Mouse (Mus musculus) liver, postnatal 0 days (tissue): ENCODE measurements around the gene Adam19. TPM values are rescaled to one million over a fixed set of nuclear protein-coding genes. Genes with fewer than 3 reads are reported as not detected.

ENCODE experiments used
- ATAC-seq: fragments of 200-750 bp; cut with Nextera tagmentation; 2 replicates; pipeline ENCODE4 v1.8.0; 2017; ENCODE audit warnings: mild to moderate bottlenecking, moderate library complexity
- DNase-seq: peaks from one replicate; pipeline ENCODE4 v3.0.0-alpha.2; 2016
- H3K27ac ChIP-seq: fragments of 300-500 bp; sonication (generic); 2 replicates; pipeline ENCODE4 v1.5.1; 2014; ENCODE audit warnings: antibody characterized with exemption, moderate library complexity, mild to moderate bottlenecking, low read depth
- H3K27me3 ChIP-seq: fragments of 300-500 bp; sonication (generic); 2 replicates; pipeline ENCODE4 v1.6.1; 2014; ENCODE audit warnings: low read length, control low read depth, mixed read lengths; ENCODE audit not compliant: insufficient read depth
- H3K36me3 ChIP-seq: fragments of 300-500 bp; sonication (generic); replicated peaks from 2 replicates; pipeline ENCODE4 v1.6.1; 2014; ENCODE audit warnings: mild to moderate bottlenecking, control low read depth, low read length, moderate library complexity, mixed read lengths; ENCODE audit not compliant: insufficient read depth
- H3K4me1 ChIP-seq: fragments of 300-500 bp; sonication (generic); 2 replicates; pipeline ENCODE4 v1.6.1; 2014; ENCODE audit warnings: antibody characterized with exemption, mild to moderate bottlenecking, control low read depth; ENCODE audit not compliant: insufficient read depth
- H3K4me2 ChIP-seq: fragments of 300-500 bp; sonication (generic); 2 replicates; pipeline ENCODE4 v1.6.1; 2014; ENCODE audit warnings: low read depth, mild to moderate bottlenecking, low read length, moderate library complexity, mixed read lengths
- H3K4me3 ChIP-seq: fragments of 300-500 bp; sonication (generic); 2 replicates; pipeline ENCODE4 v1.5.1; 2014; ENCODE audit warnings: low read depth, low read length
- H3K9ac ChIP-seq: fragments of 300-500 bp; sonication (generic); replicated peaks from 2 replicates; pipeline ENCODE4 v1.6.1; 2014; ENCODE audit warnings: mild to moderate bottlenecking, moderate library complexity
- H3K9me3 ChIP-seq: fragments of 300-500 bp; sonication (generic); 2 replicates; pipeline ENCODE4 v1.6.1; 2016; ENCODE audit warnings: mild to moderate bottlenecking, control low read depth, low read length, mixed read lengths
- CTCF ChIP-seq: sonication (generic); IDR thresholded peaks from 2 replicates; pipeline ENCODE4 v1.5.1; 2016; ENCODE audit warnings: antibody characterized with exemption, low read depth
- EP300 ChIP-seq: IDR thresholded peaks from 2 replicates; pipeline ENCODE4 v1.6.1; 2016; ENCODE audit warnings: antibody characterized with exemption, low read depth, mild to moderate bottlenecking
- WGBS: fragments of 180-500 bp; shearing (Covaris S2); extraction: QIAGEN DNeasy Blood & Tissue Kit; methylation state at CpG from one replicate; pipeline ENCODE4 v1.1.7; 2014; ENCODE audit not compliant: insufficient replicate concordance; 5-methylcytosine and 5-hydroxymethylcytosine counted together
- polyA plus RNA-seq: library from polyadenylated mRNA; unstranded; fragments of >200 nt; fragmentation: Nextera tagmentation; extraction: Ambion mirVana; gene quantifications from 2 replicates; pipeline ENCODE4 v1.2.1, GENCODE M21; 2015

Adam19 gene
- polyA plus RNA-seq, 1 experiment from 2014 or later: 1.0 TPM

GRCm38 (mm10) chr11:46092121-46092520, 36.3 kb downstream of the Adam19 start:
- Histone ChIP-seq H3K36me3 (no peaks in the 10 kb centered on the region), H3K27ac (no peak overlapping the region), H3K4me1 (peaks cover 26% of the 10 kb centered on the region), H3K9ac (no peak overlapping the region), H3K27me3 (no peaks in the 10 kb centered on the region), H3K4me2 (no peak overlapping the region), H3K9me3 (no peaks in the 10 kb centered on the region), H3K4me3 (no peak overlapping the region)
- DNase-seq (no peak), ATAC-seq (no peak)
- TF ChIP-seq EP300 (no peak), CTCF (no peak)
- 80% methylated on average over 4 of the region's 4 CpGs for WGBS

- no peak overlapping the region for H3K4me3 ChIP-seq
- 62% methylated on average over 9 of the region's 9 CpGs for WGBS
- TF ChIP-seq EP300: no peak
- TF ChIP-seq CTCF: no peak
- H3K36me3 ChIP-seq: no peaks in the 10 kb centered on the region
- H3K27me3 ChIP-seq: no peaks in the 10 kb centered on the region
- DNase-seq (no peak), ATAC-seq (no peak)
- H3K27ac ChIP-seq: no peak overlapping the region
- no peak overlapping the region for H3K9ac ChIP-seq
- H3K4me1 ChIP-seq: peaks cover 9% of the 10 kb centered on the region
- no peaks in the 10 kb centered on the region for H3K9me3 ChIP-seq
- H3K4me2 ChIP-seq: no peak overlapping the region
These were observed 39.9 kb downstream of the Adam19 start for GRCm38 (mm10) chr11:46095477-46096264.

GRCm38 (mm10) chr11:46096265-46096649, 40.5 kb downstream of the Adam19 start:
- H3K4me3 ChIP-seq: no peak overlapping the region
- H3K27ac ChIP-seq: no peak overlapping the region
- H3K9me3 ChIP-seq: no peaks in the 10 kb centered on the region
- ATAC-seq (no peak), DNase-seq (no peak)
- no peaks in the 10 kb centered on the region for H3K27me3 ChIP-seq
- no peak overlapping the region for H3K9ac ChIP-seq
- H3K4me1 ChIP-seq: peaks cover 7% of the 10 kb centered on the region; the same call in 1 of the 2 replicates
- TF ChIP-seq CTCF (no peak), EP300 (no peak)
- no peak overlapping the region for H3K4me2 ChIP-seq
- 78% methylated on average over 6 of the region's 6 CpGs for WGBS
- H3K36me3 ChIP-seq: no peaks in the 10 kb centered on the region

- WGBS: 68% methylated on average over 3 of the region's 3 CpGs
- Histone ChIP-seq H3K9me3 (no peaks in the 10 kb centered on the region), H3K4me3 (no peak overlapping the region), H3K4me2 (no peak overlapping the region), H3K27me3 (no peaks in the 10 kb centered on the region), H3K4me1 (no peaks in the 10 kb centered on the region; the same call in 1 of the 2 replicates), H3K27ac (no peak overlapping the region), H3K9ac (no peak overlapping the region), H3K36me3 (no peaks in the 10 kb centered on the region)
- TF ChIP-seq CTCF (no peak), EP300 (no peak)
- DNase-seq: no peak
- no peak for ATAC-seq
These were observed 41.3 kb downstream of the Adam19 start for GRCm38 (mm10) chr11:46097062-46097461.

GRCm38 (mm10) chr11:46102107-46102506, 46.3 kb downstream of the Adam19 start:
- H3K9me3 ChIP-seq: no peaks in the 10 kb centered on the region
- no peak overlapping the region for H3K4me3 ChIP-seq
- H3K27me3 ChIP-seq: no peaks in the 10 kb centered on the region
- DNase-seq (no peak), ATAC-seq (no peak)
- H3K4me1 ChIP-seq: no peaks in the 10 kb centered on the region
- H3K36me3 ChIP-seq: no peaks in the 10 kb centered on the region
- no peak for TF ChIP-seq EP300
- TF ChIP-seq CTCF: no peak
- no peak overlapping the region for H3K9ac ChIP-seq
- H3K27ac ChIP-seq: no peak overlapping the region
- 82% methylated on average over 6 of the region's 6 CpGs for WGBS
- H3K4me2 ChIP-seq: no peak overlapping the region

- no peak for DNase-seq
- WGBS: 68% methylated on average over 1 of the region's 1 CpGs
- TF ChIP-seq EP300 (no peak), CTCF (no peak)
These were observed 51.3 kb downstream of the Adam19 start for GRCm38 (mm10) chr11:46107046-46107445.

More at GRCm38 (mm10) chr11:46107046-46107445, 51.3 kb downstream of the Adam19 start:
- ATAC-seq: no peak
- no peak overlapping the region for H3K4me3 ChIP-seq
- H3K9me3 ChIP-seq: no peaks in the 10 kb centered on the region
- no peaks in the 10 kb centered on the region for H3K27me3 ChIP-seq
- H3K4me2 ChIP-seq: no peak overlapping the region
- H3K9ac ChIP-seq: no peak overlapping the region
- no peaks in the 10 kb centered on the region for H3K4me1 ChIP-seq
- H3K27ac ChIP-seq: no peak overlapping the region
- no peaks in the 10 kb centered on the region for H3K36me3 ChIP-seq
